Mouse (Mus musculus): ENCODE data around the gene Fam84a. TPM values are rescaled to one million over a fixed set of nuclear protein-coding genes. Genes with fewer than 3 reads are reported as not detected.
A peak's percentile ranks its signal among the peaks of the same experiment; 100 is the strongest.

Gene Fam84a
- polyA plus RNA-seq, 1 experiment from 2014 or later = 7.8 TPM

DNA sequence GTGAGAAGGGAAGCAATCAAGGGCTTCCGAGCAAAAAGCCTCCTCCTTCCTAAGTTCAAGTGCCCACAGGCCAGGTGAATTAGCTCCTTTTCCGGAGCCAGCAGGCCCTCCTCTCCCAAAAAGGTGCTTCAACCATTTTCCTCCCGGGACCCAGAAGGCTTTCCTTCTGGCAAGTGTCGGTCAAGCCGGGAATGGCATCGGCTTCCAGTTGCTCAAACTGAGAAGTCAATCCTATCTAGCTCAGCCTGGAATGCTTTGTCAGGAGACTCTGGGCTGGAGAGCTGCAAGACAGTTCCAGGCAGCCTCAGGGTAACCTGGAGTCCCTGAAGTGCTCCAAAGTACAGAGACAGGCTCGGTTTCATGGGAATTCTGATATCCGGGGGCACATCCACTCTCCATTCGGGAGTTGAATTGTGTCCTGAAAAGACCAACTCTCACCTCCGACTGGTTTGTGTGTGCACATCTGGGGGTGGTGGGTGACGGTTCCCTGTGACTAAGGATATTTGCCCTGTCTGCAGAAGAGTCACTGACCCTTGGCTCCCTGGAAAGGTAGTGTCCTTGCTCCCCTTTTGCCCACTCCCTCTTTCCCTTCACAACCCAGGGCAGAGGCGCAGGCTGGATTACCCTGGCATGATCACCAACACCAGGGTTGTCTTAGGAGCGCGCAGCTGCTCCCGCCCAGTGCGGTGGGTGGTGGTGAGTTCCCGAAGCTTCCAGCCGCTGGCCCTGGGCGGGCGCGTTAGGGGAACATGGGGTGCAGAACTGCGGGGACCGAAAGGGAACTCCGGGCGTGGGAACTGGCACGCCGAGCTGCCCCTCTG, 2.6 kb downstream of the Fam84a start:
- 0 out of 2 replicates have a peak, but pooled peaks have one; percentile 5 for ATAC-seq (ENCODE audit: low FRiP score, low TSS enrichment)
- Histone ChIP-seq H3K27me3 (ENCODE audit: insufficient read depth, low read length) (peaks cover 28% of the 10 kb centered on the region), H3K4me2 (replicated peaks; ENCODE audit: low read depth, low read length) (peak overlapping the region; percentile 91), H3K9ac (replicated peaks; ENCODE audit: low read length) (peak overlapping the region; percentile 59), H3K4me1 (ENCODE audit: insufficient read depth, low read length) (peaks cover 27% of the 10 kb centered on the region), H3K4me3 (ENCODE audit: low read length) (peak overlapping the region; percentile 69), H3K27ac (ENCODE audit: low read length) (no peak overlapping the region), H3K9me3 (ENCODE audit: low read length) (no peaks in the 10 kb centered on the region), H3K36me3 (ENCODE audit: insufficient read depth, low read length) (no peaks in the 10 kb centered on the region)
- 10% methylated on average over 27 of the region's 27 CpGs for WGBS

DNA sequence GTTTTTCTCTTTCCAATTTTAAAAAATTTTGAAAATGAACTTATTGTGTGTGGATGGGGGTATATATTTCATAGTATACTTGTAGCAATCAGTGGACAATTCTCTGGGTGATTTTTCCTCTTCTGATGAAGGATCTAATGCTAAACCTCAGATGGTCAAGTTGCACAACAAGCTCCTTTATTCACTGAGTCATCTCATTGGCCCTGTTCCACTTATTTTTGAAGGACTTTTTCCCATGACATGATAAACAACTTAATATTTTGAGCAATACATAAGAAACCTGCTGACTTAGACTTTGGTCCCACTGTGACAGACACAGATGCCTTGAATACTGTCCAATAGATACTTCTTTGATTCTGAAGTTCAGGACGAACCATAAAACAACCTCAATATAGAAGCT, 14.8 kb downstream of the Fam84a start:
- H3K4me2 ChIP-seq (replicated peaks; ENCODE audit: low read depth, low read length) = no peak overlapping the region
- no peaks in the 10 kb centered on the region for H3K9me3 ChIP-seq (ENCODE audit: low read length)
- H3K27me3 ChIP-seq (ENCODE audit: insufficient read depth, low read length) = no peaks in the 10 kb centered on the region
- ATAC-seq (ENCODE audit: low FRiP score, low TSS enrichment) = no peak
- no peaks in the 10 kb centered on the region for H3K4me1 ChIP-seq (ENCODE audit: insufficient read depth, low read length)
- H3K36me3 ChIP-seq (ENCODE audit: insufficient read depth, low read length) = no peaks in the 10 kb centered on the region
- H3K4me3 ChIP-seq (ENCODE audit: low read length) = no peak overlapping the region
- no peak overlapping the region for H3K9ac ChIP-seq (replicated peaks; ENCODE audit: low read length)
- WGBS = 84% methylated on average over 1 of the region's 1 CpGs
- H3K27ac ChIP-seq (ENCODE audit: low read length) = no peak overlapping the region

DNA sequence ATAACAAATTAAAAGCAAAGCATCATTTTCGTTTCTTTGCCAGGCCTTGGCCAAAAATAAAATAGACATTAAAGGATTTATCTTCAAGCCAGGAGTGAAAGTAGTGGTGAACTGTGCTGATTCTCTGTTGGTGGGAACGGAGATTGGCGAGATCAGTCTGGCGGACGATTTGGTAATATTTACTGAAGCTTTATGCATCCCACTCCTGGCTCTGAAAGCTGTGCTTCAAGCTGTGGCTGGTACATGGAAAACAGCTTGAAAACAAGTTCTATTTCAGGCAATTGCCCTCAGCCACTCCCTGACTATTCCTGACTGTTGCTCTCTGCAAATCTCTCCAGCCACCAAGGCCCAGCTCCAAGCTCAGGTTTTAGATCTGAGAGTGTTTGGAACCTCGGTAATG, 37.1 kb downstream of the Fam84a start:
- 80% methylated on average over 6 of the region's 6 CpGs for WGBS
- no peak overlapping the region for H3K4me2 ChIP-seq (replicated peaks; ENCODE audit: low read depth, low read length)
- no peak for ATAC-seq (ENCODE audit: low FRiP score, low TSS enrichment)
- H3K9me3 ChIP-seq (ENCODE audit: low read length) = no peaks in the 10 kb centered on the region
- no peak overlapping the region for H3K9ac ChIP-seq (replicated peaks; ENCODE audit: low read length)
- no peak overlapping the region for H3K4me3 ChIP-seq (ENCODE audit: low read length)
- no peaks in the 10 kb centered on the region for H3K4me1 ChIP-seq (ENCODE audit: insufficient read depth, low read length)
- H3K27ac ChIP-seq (ENCODE audit: low read length) = no peak overlapping the region
- no peaks in the 10 kb centered on the region for H3K27me3 ChIP-seq (ENCODE audit: insufficient read depth, low read length)
- H3K36me3 ChIP-seq (ENCODE audit: insufficient read depth, low read length) = no peaks in the 10 kb centered on the region

DNA sequence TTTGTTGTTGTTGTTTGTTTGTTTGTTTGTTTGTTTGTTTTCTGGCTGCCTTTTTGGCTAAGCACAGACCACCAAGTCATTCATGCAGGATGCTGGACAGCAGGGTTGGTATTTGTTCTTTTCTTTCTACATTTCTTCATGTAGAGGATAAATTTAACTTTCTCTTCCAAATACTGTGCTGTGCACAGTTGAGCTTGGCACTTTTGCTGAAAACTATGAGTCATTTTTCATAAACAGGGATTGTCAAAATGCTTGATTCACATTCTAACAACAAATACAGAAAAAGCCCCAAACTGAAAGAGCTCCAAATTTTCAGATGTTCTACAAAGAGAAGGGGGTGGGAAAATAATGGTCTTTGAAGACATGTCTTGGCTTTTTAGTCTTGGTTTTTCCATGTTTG, 54.9 kb downstream of the Fam84a start:
- no peaks in the 10 kb centered on the region for H3K4me1 ChIP-seq (ENCODE audit: insufficient read depth, low read length)
- H3K27ac ChIP-seq (ENCODE audit: low read length) = no peak overlapping the region
- no peaks in the 10 kb centered on the region for H3K27me3 ChIP-seq (ENCODE audit: insufficient read depth, low read length)
- H3K9ac ChIP-seq (replicated peaks; ENCODE audit: low read length) = no peak overlapping the region
- no peak overlapping the region for H3K4me2 ChIP-seq (replicated peaks; ENCODE audit: low read depth, low read length)
- no peak overlapping the region for H3K4me3 ChIP-seq (ENCODE audit: low read length)
- ATAC-seq (ENCODE audit: low FRiP score, low TSS enrichment) = no peak
- no peaks in the 10 kb centered on the region for H3K36me3 ChIP-seq (ENCODE audit: insufficient read depth, low read length)
- H3K9me3 ChIP-seq (ENCODE audit: low read length) = no peaks in the 10 kb centered on the region
